In genomic region chr7:36313751-36314150, GRCm38 (mm10) we compare ENCODE assay signal across 18 mouse cellular contexts.
"Had no signal": no experiment of that assay in that cellular context is flagged by ENCODE, and none has a peak within 500 bp of the region (broad histone marks: within the 10 kb centered on the region; RNA-seq: fewer than 3 reads in every experiment).

No protein-coding gene starts in this region.

- H3K9me3 ChIP-seq: lung, embryonic 15.5 days; midbrain, embryonic 13.5 days; midbrain, embryonic 15.5 days; neural tube, embryonic 12.5 days; stomach, embryonic 15.5 days had no signal

- H3K27ac ChIP-seq: liver, embryonic 15.5 days; lung, embryonic 15.5 days; macrophage; midbrain, embryonic 13.5 days; midbrain, embryonic 15.5 days; neural tube, embryonic 12.5 days; stomach, embryonic 15.5 days; stomach, postnatal 0 days had no signal

- H3K4me2 ChIP-seq: liver, embryonic 15.5 days; lung, embryonic 15.5 days; midbrain, embryonic 11.5 days; midbrain, embryonic 13.5 days; midbrain, embryonic 15.5 days; neural tube, embryonic 12.5 days; stomach, embryonic 15.5 days had no signal

- H3K4me3 ChIP-seq: liver, embryonic 15.5 days; lung, embryonic 15.5 days; midbrain, embryonic 13.5 days; midbrain, embryonic 15.5 days; neural tube, embryonic 12.5 days; stomach, embryonic 15.5 days had no signal

- H3K27me3 ChIP-seq: liver, embryonic 15.5 days; lung, embryonic 15.5 days; midbrain, embryonic 13.5 days; midbrain, embryonic 15.5 days; neural tube, embryonic 12.5 days; stomach, embryonic 15.5 days had no signal

- H3K36me3 ChIP-seq: liver, embryonic 15.5 days; lung, embryonic 15.5 days; midbrain, embryonic 13.5 days; midbrain, embryonic 15.5 days; neural tube, embryonic 12.5 days; stomach, embryonic 15.5 days had no signal

- H3K9ac ChIP-seq: liver, embryonic 15.5 days; liver, postnatal 0 days; lung, embryonic 15.5 days; midbrain, embryonic 13.5 days; midbrain, embryonic 15.5 days; neural tube, embryonic 12.5 days; stomach, embryonic 15.5 days had no signal

- H3K4me1 ChIP-seq: liver, embryonic 15.5 days; midbrain, embryonic 13.5 days; midbrain, embryonic 15.5 days; neural tube, embryonic 12.5 days had no signal

- DNase-seq: liver, postnatal 0 days; lung, adult 2 months; lung, postnatal 14 days; lung, postnatal 36 days; right cerebral cortex, postnatal 14 days; thymus, adult 2 months; thymus, postnatal 25 days; thymus, postnatal 4 days had no signal

- ATAC-seq: liver, postnatal 0 days; lung, postnatal 0 days; midbrain, embryonic 13.5 days; midbrain, embryonic 15.5 days had no signal
